Mouse (Mus musculus) kidney, adult 11 months (tissue): ENCODE measurements at regions not wholly inside any gene's neighbourhood (a gene's known extent, or its start where the extent isn't known, plus 50 kb on each side); places are given as distances from the start of the nearest gene placed in this dataset.

Experiments
- DNase-seq: peaks from one replicate; pipeline ENCODE4 v3.0.0; 2022

GRCm38 (mm10) chr17:62412666-62413180, 468.4 kb downstream of the Efna5 start:
- DNase-seq, result no peak

GRCm38 (mm10) chr17:62403739-62404138, 477.4 kb downstream of the Efna5 start:
- DNase-seq, result no peak

- DNase-seq, result no peak
Observed at GRCm38 (mm10) chr17:62393355-62394006, 487.6 kb downstream of the Efna5 start.

GRCm38 (mm10) chr17:62384053-62384452, 497.1 kb downstream of the Efna5 start:
- DNase-seq, result no peak

- DNase-seq, result no peak
Observed at GRCm38 (mm10) chr17:62378868-62379417, 502.2 kb downstream of the Efna5 start.

GRCm38 (mm10) chr17:62369100-62369499, 512.0 kb downstream of the Efna5 start:
- DNase-seq, result no peak

- no peak for DNase-seq
Observed at GRCm38 (mm10) chr17:62367937-62368336, 513.2 kb downstream of the Efna5 start.

- no peak for DNase-seq
Observed at GRCm38 (mm10) chr17:62358323-62358722, 522.8 kb downstream of the Efna5 start.

GRCm38 (mm10) chr17:62337890-62338557, 543.1 kb downstream of the Efna5 start:
- DNase-seq, result no peak

- DNase-seq, result no peak
Observed at GRCm38 (mm10) chr17:62330226-62330625, 550.9 kb downstream of the Efna5 start.

GRCm38 (mm10) chr17:62326844-62327243, 554.3 kb downstream of the Efna5 start:
- no peak for DNase-seq

GRCm38 (mm10) chr17:62319033-62319432, 562.1 kb downstream of the Efna5 start:
- no peak for DNase-seq

- no peak for DNase-seq
Observed at GRCm38 (mm10) chr17:62310059-62310458, 571.1 kb downstream of the Efna5 start.

- DNase-seq, result no peak
Observed at GRCm38 (mm10) chr17:62307111-62307510, 574.0 kb downstream of the Efna5 start.

GRCm38 (mm10) chr17:62306524-62306923, 574.6 kb downstream of the Efna5 start:
- DNase-seq, result no peak

- no peak for DNase-seq
Observed at GRCm38 (mm10) chr17:62305140-62305539, 576.0 kb downstream of the Efna5 start.

- DNase-seq, result no peak
Observed at GRCm38 (mm10) chr17:62304073-62304472, 577.0 kb downstream of the Efna5 start.

- no peak for DNase-seq
Observed at GRCm38 (mm10) chr17:62299875-62300274, 581.2 kb downstream of the Efna5 start.

- no peak for DNase-seq
Observed at GRCm38 (mm10) chr17:62297393-62298060, 583.6 kb downstream of the Efna5 start.

- DNase-seq, result no peak
Observed at GRCm38 (mm10) chr17:62295412-62295811, 585.7 kb downstream of the Efna5 start.

- DNase-seq, result no peak
Observed at GRCm38 (mm10) chr17:62292703-62293102, 588.4 kb downstream of the Efna5 start.

- DNase-seq, result no peak
Observed at GRCm38 (mm10) chr17:62287666-62288065, 593.5 kb downstream of the Efna5 start.

GRCm38 (mm10) chr17:62287127-62287526, 594.0 kb downstream of the Efna5 start:
- no peak for DNase-seq
